Mouse (Mus musculus): ENCODE data around the gene Txn1.

The Txn1 gene

GRCm38 (mm10) chr4:57896631-57897030, 59.6 kb downstream of the Txn1 start:
- DNase-seq (ENCODE audit: low spot score) = no peak

GRCm38 (mm10) chr4:57895902-57896301, 60.3 kb downstream of the Txn1 start:
- DNase-seq (ENCODE audit: low spot score) = no peak

- no peak for DNase-seq (ENCODE audit: low spot score)
Measured at GRCm38 (mm10) chr4:57895140-57895539, 61.1 kb downstream of the Txn1 start.
